Mouse (Mus musculus) liver, embryonic 13.5 days (tissue): ENCODE measurements around the gene Txndc2. TPM values are rescaled to one million over a fixed set of nuclear protein-coding genes. Genes with fewer than 3 reads are reported as not detected.

Source experiments
- ATAC-seq: fragments of 200-750 bp; cut with Nextera tagmentation; 2 replicates; pipeline ENCODE4 v1.8.0; 2017; ENCODE audit warnings: low read depth, mild to moderate bottlenecking, moderate number of reproducible peaks, moderate library complexity
- DNase-seq: peaks from one replicate; pipeline ENCODE4 v3.0.0; 2022
- H3K27ac ChIP-seq: fragments of 300-500 bp; sonication (generic); 2 replicates; pipeline ENCODE4 v1.5.1; 2015; ENCODE audit warnings: moderate library complexity, mild to moderate bottlenecking, inconsistent platforms
- H3K27me3 ChIP-seq: fragments of 300-500 bp; sonication (generic); 2 replicates; pipeline ENCODE4 v1.6.1; 2015; ENCODE audit warnings: mild to moderate bottlenecking, inconsistent platforms
- H3K36me3 ChIP-seq: fragments of 300-500 bp; sonication (generic); 2 replicates; pipeline ENCODE4 v1.6.1; 2015; ENCODE audit warnings: mild to moderate bottlenecking, inconsistent platforms
- H3K4me1 ChIP-seq: fragments of 300-500 bp; sonication (generic); replicated peaks from 2 replicates; pipeline ENCODE4 v1.6.1; 2015; ENCODE audit warnings: inconsistent platforms
- H3K4me2 ChIP-seq: fragments of 300-500 bp; sonication (generic); 2 replicates; pipeline ENCODE4 v1.6.1; 2015; ENCODE audit warnings: inconsistent platforms, mild to moderate bottlenecking, moderate library complexity
- H3K4me3 ChIP-seq: fragments of 300-500 bp; sonication (generic); replicated peaks from 2 replicates; pipeline ENCODE4 v1.5.1; 2015; ENCODE audit warnings: mild to moderate bottlenecking, inconsistent platforms
- H3K9ac ChIP-seq: fragments of 300-500 bp; sonication (generic); 2 replicates; pipeline ENCODE4 v1.6.1; 2015; ENCODE audit warnings: mild to moderate bottlenecking, inconsistent platforms
- H3K9me3 ChIP-seq: fragments of 300-500 bp; sonication (generic); replicated peaks from 2 replicates; pipeline ENCODE4 v1.6.1; 2016; ENCODE audit warnings: inconsistent platforms
- WGBS: fragments of 180-500 bp; shearing (Covaris S2); methylation state at CpG from one replicate; pipeline ENCODE4 v1.1.7; 2015; ENCODE audit not compliant: insufficient replicate concordance; 5-methylcytosine and 5-hydroxymethylcytosine counted together
- polyA plus RNA-seq: library from polyadenylated mRNA; unstranded; fragments of >200 nt; fragmentation: Nextera tagmentation; extraction: Ambion mirVana; gene quantifications from 2 replicates; pipeline ENCODE4 v1.2.1, GENCODE M21; 2015

Gene Txndc2
- polyA plus RNA-seq, 1 experiment from 2014 or later: not detected

- H3K27ac ChIP-seq: no peak overlapping the region
- no peaks in the 10 kb centered on the region for H3K27me3 ChIP-seq
- no peak for ATAC-seq
- no peaks in the 10 kb centered on the region for H3K9me3 ChIP-seq
- H3K4me3 ChIP-seq: no peak overlapping the region
- 53% methylated on average over 4 of the region's 4 CpGs for WGBS
- H3K4me1 ChIP-seq: peaks cover 16% of the 10 kb centered on the region
- H3K9ac ChIP-seq: no peak overlapping the region
- H3K36me3 ChIP-seq: no peaks in the 10 kb centered on the region
- no peak overlapping the region for H3K4me2 ChIP-seq
- no peak for DNase-seq
Measured at GRCm38 (mm10) chr17:65655608-65656007, 13.6 kb upstream of the Txndc2 start.

GRCm38 (mm10) chr17:65650598-65650997, 8.6 kb upstream of the Txndc2 start:
- Histone ChIP-seq H3K27me3 (no peaks in the 10 kb centered on the region), H3K36me3 (no peaks in the 10 kb centered on the region), H3K27ac (no peak overlapping the region), H3K9ac (no peak overlapping the region), H3K9me3 (no peaks in the 10 kb centered on the region), H3K4me3 (no peak overlapping the region), H3K4me2 (no peak overlapping the region), H3K4me1 (peaks cover 1% of the 10 kb centered on the region)
- 54% methylated on average over 6 of the region's 6 CpGs for WGBS
- ATAC-seq (no peak), DNase-seq (no peak)

GRCm38 (mm10) chr17:65649175-65649493, 7.2 kb upstream of the Txndc2 start:
- H3K4me2 ChIP-seq: no peak overlapping the region
- 50% methylated on average over 2 of the region's 2 CpGs for WGBS
- H3K9me3 ChIP-seq: no peaks in the 10 kb centered on the region
- ATAC-seq (no peak), DNase-seq (no peak)
- H3K9ac ChIP-seq: no peak overlapping the region
- no peak overlapping the region for H3K4me3 ChIP-seq
- H3K27me3 ChIP-seq: no peaks in the 10 kb centered on the region
- no peak overlapping the region for H3K27ac ChIP-seq
- no peaks in the 10 kb centered on the region for H3K36me3 ChIP-seq
- no peaks in the 10 kb centered on the region for H3K4me1 ChIP-seq

GRCm38 (mm10) chr17:65648371-65649174, 6.6 kb upstream of the Txndc2 start:
- ATAC-seq (no peak), DNase-seq (no peak)
- H3K4me3 ChIP-seq: no peak overlapping the region
- H3K9ac ChIP-seq: no peak overlapping the region
- no peak overlapping the region for H3K27ac ChIP-seq
- H3K4me2 ChIP-seq: no peak overlapping the region
- H3K4me1 ChIP-seq: no peaks in the 10 kb centered on the region
- 60% methylated on average over 9 of the region's 9 CpGs for WGBS
- no peaks in the 10 kb centered on the region for H3K27me3 ChIP-seq
- H3K36me3 ChIP-seq: no peaks in the 10 kb centered on the region
- H3K9me3 ChIP-seq: no peaks in the 10 kb centered on the region

GRCm38 (mm10) chr17:65647961-65648360, 6.0 kb upstream of the Txndc2 start:
- DNase-seq (no peak), ATAC-seq (no peak)
- H3K27me3 ChIP-seq: no peaks in the 10 kb centered on the region
- H3K9me3 ChIP-seq: no peaks in the 10 kb centered on the region
- WGBS: 44% methylated on average over 5 of the region's 5 CpGs
- no peak overlapping the region for H3K9ac ChIP-seq
- H3K4me3 ChIP-seq: no peak overlapping the region
- H3K4me2 ChIP-seq: no peak overlapping the region
- no peaks in the 10 kb centered on the region for H3K36me3 ChIP-seq
- H3K4me1 ChIP-seq: no peaks in the 10 kb centered on the region
- no peak overlapping the region for H3K27ac ChIP-seq

- Histone ChIP-seq H3K27ac (no peak overlapping the region), H3K4me3 (no peak overlapping the region), H3K9ac (no peak overlapping the region), H3K4me1 (no peaks in the 10 kb centered on the region), H3K4me2 (no peak overlapping the region), H3K9me3 (no peaks in the 10 kb centered on the region), H3K36me3 (no peaks in the 10 kb centered on the region), H3K27me3 (no peaks in the 10 kb centered on the region)
- 57% methylated on average over 6 of the region's 6 CpGs for WGBS
- no peak for ATAC-seq
- DNase-seq: no peak
Measured at GRCm38 (mm10) chr17:65647226-65647625, 5.3 kb upstream of the Txndc2 start.

- H3K27me3 ChIP-seq: no peaks in the 10 kb centered on the region; the same call in 1 of the 2 replicates
- no peaks in the 10 kb centered on the region for H3K9me3 ChIP-seq
- no peaks in the 10 kb centered on the region for H3K36me3 ChIP-seq
- DNase-seq (no peak), ATAC-seq (no peak)
- no peaks in the 10 kb centered on the region for H3K4me1 ChIP-seq
- WGBS: 70% methylated on average over 5 of the region's 5 CpGs
- H3K4me3 ChIP-seq: no peak overlapping the region
- no peak overlapping the region for H3K9ac ChIP-seq
- H3K4me2 ChIP-seq: no peak overlapping the region
- H3K27ac ChIP-seq: no peak overlapping the region
Measured at GRCm38 (mm10) chr17:65643579-65643978, 1.6 kb upstream of the Txndc2 start.

GRCm38 (mm10) chr17:65643051-65643521, 1.1 kb upstream of the Txndc2 start:
- no peak overlapping the region for H3K9ac ChIP-seq
- H3K36me3 ChIP-seq: no peaks in the 10 kb centered on the region
- no peak for DNase-seq
- no peak overlapping the region for H3K27ac ChIP-seq
- H3K27me3 ChIP-seq: no peaks in the 10 kb centered on the region; the same call in 1 of the 2 replicates
- no peak overlapping the region for H3K4me3 ChIP-seq
- H3K4me1 ChIP-seq: no peaks in the 10 kb centered on the region
- H3K4me2 ChIP-seq: no peak overlapping the region
- no peak for ATAC-seq
- WGBS: 63% methylated on average over 10 of the region's 10 CpGs
- no peaks in the 10 kb centered on the region for H3K9me3 ChIP-seq

GRCm38 (mm10) chr17:65642578-65642991, 617 bp upstream of the Txndc2 start:
- DNase-seq: no peak
- no peak overlapping the region for H3K9ac ChIP-seq
- no peak overlapping the region for H3K4me2 ChIP-seq
- H3K9me3 ChIP-seq: no peaks in the 10 kb centered on the region
- H3K4me1 ChIP-seq: no peaks in the 10 kb centered on the region
- no peak overlapping the region for H3K4me3 ChIP-seq
- no peak for ATAC-seq
- H3K27ac ChIP-seq: no peak overlapping the region
- 71% methylated on average over 5 of the region's 5 CpGs for WGBS
- no peaks in the 10 kb centered on the region; the same call in 1 of the 2 replicates for H3K27me3 ChIP-seq
- H3K36me3 ChIP-seq: no peaks in the 10 kb centered on the region

- no peak overlapping the region for H3K4me3 ChIP-seq
- no peak overlapping the region for H3K9ac ChIP-seq
- H3K4me1 ChIP-seq: no peaks in the 10 kb centered on the region
- no peaks in the 10 kb centered on the region for H3K9me3 ChIP-seq
- WGBS: 46% methylated on average over 1 of the region's 1 CpGs
- no peak for DNase-seq
- no peak for ATAC-seq
- no peaks in the 10 kb centered on the region for H3K36me3 ChIP-seq
- no peaks in the 10 kb centered on the region; the same call in 1 of the 2 replicates for H3K27me3 ChIP-seq
- H3K27ac ChIP-seq: no peak overlapping the region
- no peak overlapping the region for H3K4me2 ChIP-seq
Measured at GRCm38 (mm10) chr17:65639144-65639543, 2.8 kb downstream of the Txndc2 start.

GRCm38 (mm10) chr17:65635715-65636360, 6.1 kb downstream of the Txndc2 start:
- no peak for DNase-seq
- Histone ChIP-seq H3K27ac (no peak overlapping the region), H3K9me3 (no peaks in the 10 kb centered on the region), H3K9ac (no peak overlapping the region), H3K4me2 (no peak overlapping the region), H3K27me3 (no peaks in the 10 kb centered on the region; the same call in 1 of the 2 replicates), H3K36me3 (no peaks in the 10 kb centered on the region), H3K4me1 (no peaks in the 10 kb centered on the region), H3K4me3 (no peak overlapping the region)
- no peak for ATAC-seq
- 22% methylated on average over 14 of the region's 14 CpGs for WGBS
